ENCODE assay signal across 23 mouse cellular contexts in the genomic region with DNA sequence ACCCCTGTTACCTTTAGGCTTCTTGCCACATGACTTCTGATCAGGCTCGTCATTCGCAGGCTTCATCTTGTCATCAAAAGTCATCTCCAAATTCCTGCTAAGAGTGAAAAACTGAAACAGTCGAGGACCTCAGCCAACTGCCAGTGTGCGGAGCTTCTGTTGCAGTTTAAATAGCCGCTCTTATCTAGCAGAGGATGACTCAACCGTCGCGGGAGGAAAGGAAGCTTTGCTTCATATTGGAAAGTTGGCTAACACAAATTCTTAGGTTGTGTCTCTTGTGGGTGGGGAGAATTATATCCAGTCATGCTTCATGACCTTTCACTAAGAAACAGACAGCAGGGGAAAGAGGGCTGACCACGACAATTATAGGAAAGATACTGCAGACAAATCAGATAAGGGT. TPM values are rescaled to one million over a fixed set of nuclear protein-coding genes. Genes with fewer than 3 reads are reported as not detected.
DNase-seq lines count a peak whose midpoint lies in the region; ATAC-seq and TF ChIP-seq lines count a peak whose summit lies in the region.
"Had no signal": no experiment of that assay in that cellular context is flagged by ENCODE, and none has a peak within 500 bp of the region (broad histone marks: within the 10 kb centered on the region; RNA-seq: fewer than 3 reads in every experiment).

A gene (minus strand): TSS at position 142 of the 400 bp plus-strand sequence.

- no peak within 1 kb of the TSS for H3K4me2 ChIP-seq in intestine, postnatal 0 days (replicated peaks; ENCODE audit: low read depth)
- H3K4me2 ChIP-seq: stomach, embryonic 15.5 days had no signal

- no peaks in the 10 kb centered on the region for H3K9me3 ChIP-seq in intestine, postnatal 0 days (ENCODE audit: control insufficient read depth)
- H3K9me3 ChIP-seq: G1E; stomach, embryonic 15.5 days had no signal

- no peak within 1 kb of the TSS for H3K9ac ChIP-seq in intestine, postnatal 0 days (ENCODE audit: low read depth, low read length)
- H3K9ac ChIP-seq: stomach, embryonic 15.5 days had no signal

- DNase-seq in adrenal gland, postnatal 25 days: peak; percentile 5
- DNase-seq in adrenal gland, adult 8-10 months: no peak
- DNase-seq in right cerebral cortex, adult 18-20 months: peak; percentile 25
- no peak for DNase-seq in right cerebral cortex, postnatal 25 days
- peak; percentile 28 for DNase-seq in yolk sac, embryonic 10.5 days (ENCODE audit: low spot score)
- no peak for DNase-seq in MN1 (ENCODE audit: low spot score)
- DNase-seq: cerebellum, adult 9-10 months; heart, adult 2 months; kidney, adult 8-10 months; kidney, postnatal 36 days; midbrain, embryonic 14.5 days; thymus, postnatal 4 days had no signal

- no peaks in the 10 kb centered on the region for H3K36me3 ChIP-seq in intestine, postnatal 0 days (ENCODE audit: control insufficient read depth, insufficient read depth)
- H3K36me3 ChIP-seq: G1E; stomach, embryonic 15.5 days had no signal

- peaks cover 8% of the 10 kb centered on the region for H3K4me1 ChIP-seq in embryonic fibroblast, embryonic 13.5 days (ENCODE audit: control insufficient read depth, insufficient read depth, low read length)
- H3K4me1 ChIP-seq in intestine, postnatal 0 days (replicated peaks; ENCODE audit: control insufficient read depth, insufficient read depth, low read length): no peaks in the 10 kb centered on the region
- H3K4me1 ChIP-seq: stomach, embryonic 15.5 days had no signal

- WGBS in intestine, postnatal 0 days: 66% methylated on average over 9 of the region's 9 CpGs

- TF ChIP-seq CTCF in embryonic fibroblast, embryonic 13.5 days (IDR thresholded peaks at IDR 0.05; ENCODE audit: borderline replicate concordance, insufficient read depth, low read length): no peak
- no peak for TF ChIP-seq CTCF in intestine, postnatal 0 days (IDR thresholded peaks at IDR 0.05; ENCODE audit: low read depth)

- peak within 1 kb of the TSS; percentile 47 for H3K27ac ChIP-seq in embryonic fibroblast, embryonic 13.5 days (ENCODE audit: insufficient read depth, low read length)
- H3K27ac ChIP-seq in intestine, postnatal 0 days (ENCODE audit: low read depth, low read length): no peak within 1 kb of the TSS
- H3K27ac ChIP-seq: heart, adult 2 months; hindbrain, postnatal 0 days; macrophage; stomach, embryonic 15.5 days had no signal

- no peak for ATAC-seq in intestine, postnatal 0 days
- ATAC-seq: forebrain, embryonic 14.5 days; hindbrain, postnatal 0 days had no signal

- no peak for TF ChIP-seq POLR2A in embryonic fibroblast, embryonic 13.5 days (IDR thresholded peaks at IDR 0.05; ENCODE audit: low read depth, low read length)

- no peak within 1 kb of the TSS for H3K4me3 ChIP-seq in embryonic fibroblast, embryonic 13.5 days (ENCODE audit: insufficient read depth, low read length)
- no peak within 1 kb of the TSS for H3K4me3 ChIP-seq in intestine, postnatal 0 days (ENCODE audit: low read depth, low read length)
- H3K4me3 ChIP-seq: heart, adult 2 months; stomach, embryonic 15.5 days had no signal

- H3K27me3 ChIP-seq in intestine, postnatal 0 days (replicated peaks; ENCODE audit: control insufficient read depth, insufficient read depth, low read length): no peaks in the 10 kb centered on the region
- H3K27me3 ChIP-seq: stomach, embryonic 15.5 days had no signal

RNA-seq across cellular contexts. Expression of the gene that starts here (rescaled TPM):
- 0.24 TPM in 1 of 2 replicates, not detected in the other for total RNA-seq in adrenal gland, postnatal 25 days (2021)
- under 1 TPM in 3 of 4 experiments, not detected in 1; 0.23 to 0.27 (median 0.24) TPM for total RNA-seq in adrenal gland, adult 8-10 months (2022)
- polyA plus RNA-seq in embryonic fibroblast, embryonic 13.5 days (2011; ENCODE audit: insufficient read length, low read depth, missing spikeins): 2.9 and 10.2 TPM in 2 replicates
- polyA plus RNA-seq in intestine, postnatal 0 days (2015; fragmentation: Nextera tagmentation; extraction: Ambion mirVana): 0.07 and 0.13 TPM in 2 replicates
- total RNA-seq: hindbrain, postnatal 0 days; layer of hippocampus, postnatal 25 days; left cerebral cortex, postnatal 36 days; liver, adult 2 months had no signal
- polyA plus RNA-seq: forebrain, embryonic 14.5 days; G1E; liver, adult 2 months; midbrain, embryonic 14.5 days; neural tube, embryonic 11.5 days had no signal

Comparison
In these comparisons a context has a peak if more than half of its experiments do, and no peak if none do; other contexts are left out.
1. DNase-seq: peak in right cerebral cortex, adult 18-20 months (single experiment) and yolk sac, embryonic 10.5 days (single experiment); none in adrenal gland, adult 8-10 months (single experiment), right cerebral cortex, postnatal 25 days (single experiment) and MN1 (single experiment).
2. Peak in DNase-seq in adrenal gland, postnatal 25 days; RNA of the gene not detected or under 1 TPM.